ENCODE assay signal across 19 mouse cellular contexts in genomic region chr13:43157370-43157769, GRCm38 (mm10). TPM values are rescaled to one million over a fixed set of nuclear protein-coding genes. Genes with fewer than 3 reads are reported as not detected.
DNase-seq lines count a peak whose midpoint lies in the region; ATAC-seq and TF ChIP-seq lines count a peak whose summit lies in the region.
"Had no signal": no experiment of that assay in that cellular context is flagged by ENCODE, and none has a peak within 500 bp of the region (broad histone marks: within the 10 kb centered on the region; RNA-seq: fewer than 3 reads in every experiment).

No protein-coding gene starts in this region.

- H3K9me3 ChIP-seq in embryonic facial prominence, embryonic 14.5 days (ENCODE audit: control insufficient read depth, low read length), result no peaks in the 10 kb centered on the region
- H3K9me3 ChIP-seq in embryonic facial prominence, embryonic 10.5 days, result no peaks in the 10 kb centered on the region
- no peaks in the 10 kb centered on the region for H3K9me3 ChIP-seq in heart, embryonic 14.5 days (ENCODE audit: control insufficient read depth, low read length)
- no peaks in the 10 kb centered on the region for H3K9me3 ChIP-seq in kidney, postnatal 0 days (replicated peaks; ENCODE audit: low read length)
- H3K9me3 ChIP-seq: embryonic facial prominence, embryonic 12.5 days; G1E had no signal

- no peak overlapping the region for H3K4me3 ChIP-seq in embryonic facial prominence, embryonic 14.5 days (ENCODE audit: low read depth, low read length)
- H3K4me3 ChIP-seq in embryonic facial prominence, embryonic 10.5 days, result no peak overlapping the region
- H3K4me3 ChIP-seq in heart, embryonic 14.5 days (ENCODE audit: control insufficient read depth in 1 of 2, insufficient read depth in 1 of 2, low read depth in 1 of 2, low read length in 2 of 2), result no peak overlapping the region
- H3K4me3 ChIP-seq in kidney, postnatal 0 days (replicated peaks; ENCODE audit: low read depth, low read length), result no peak overlapping the region
- H3K4me3 ChIP-seq: embryonic facial prominence, embryonic 12.5 days had no signal

- H3K27ac ChIP-seq in embryonic facial prominence, embryonic 14.5 days (replicated peaks; ENCODE audit: low read depth, low read length), result no peak overlapping the region
- H3K27ac ChIP-seq in embryonic facial prominence, embryonic 10.5 days (replicated peaks), result no peak overlapping the region
- peak overlapping the region; percentile 10 to 49; a peak in 1 of 4 replicates for H3K27ac ChIP-seq in heart, embryonic 14.5 days (replicated peaks in 1 of 2; ENCODE audit: control insufficient read depth in 1 of 2, insufficient read depth in 1 of 2, low read depth in 2 of 2, low read length in 2 of 2)
- H3K27ac ChIP-seq in kidney, postnatal 0 days, result peak overlapping the region; percentile 57; the same call in 1 of the 2 replicates
- H3K27ac ChIP-seq: embryonic facial prominence, embryonic 12.5 days had no signal

- no peak for TF ChIP-seq CTCF in kidney, postnatal 0 days (IDR thresholded peaks at IDR 0.05; ENCODE audit: low read depth)

- ATAC-seq in embryonic facial prominence, embryonic 14.5 days (ENCODE audit: low read depth), result peak; percentile 53; the same call in 1 of the 2 replicates
- no peak for ATAC-seq in heart, embryonic 14.5 days (ENCODE audit: insufficient number of reproducible peaks, insufficient read depth, low FRiP score, low read depth)
- no peak for ATAC-seq in kidney, postnatal 0 days (replicated peaks; ENCODE audit: low FRiP score, low read depth)
- ATAC-seq: CD4-positive, CD25-positive, alpha-beta regulatory T cell, adult 4 months; forebrain, embryonic 14.5 days had no signal

- H3K4me1 ChIP-seq in embryonic facial prominence, embryonic 14.5 days (ENCODE audit: control insufficient read depth, insufficient read depth, low read length), result no peaks in the 10 kb centered on the region
- peaks cover 8% of the 10 kb centered on the region for H3K4me1 ChIP-seq in embryonic facial prominence, embryonic 10.5 days
- peaks cover 9 to 21% of the 10 kb centered on the region in 2 experiments; a peak in 3 of 4 replicates for H3K4me1 ChIP-seq in heart, embryonic 14.5 days (ENCODE audit: control insufficient read depth in 2 of 2, insufficient read depth in 2 of 2, low read length in 2 of 2)
- H3K4me1 ChIP-seq in kidney, postnatal 0 days (replicated peaks; ENCODE audit: insufficient read depth, low read length), result peaks cover 16% of the 10 kb centered on the region
- H3K4me1 ChIP-seq: embryonic facial prominence, embryonic 12.5 days had no signal

- H3K4me2 ChIP-seq in embryonic facial prominence, embryonic 14.5 days (ENCODE audit: low read depth, low read length), result no peak overlapping the region
- H3K4me2 ChIP-seq in heart, embryonic 14.5 days (ENCODE audit: low read length), result no peak overlapping the region; the same call in 1 of the 2 replicates
- H3K4me2 ChIP-seq in kidney, postnatal 0 days (ENCODE audit: low read length), result no peak overlapping the region
- H3K4me2 ChIP-seq: embryonic facial prominence, embryonic 12.5 days; hindbrain, embryonic 14.5 days had no signal

- H3K9ac ChIP-seq in embryonic facial prominence, embryonic 14.5 days (ENCODE audit: low read depth, low read length), result no peak overlapping the region
- H3K9ac ChIP-seq in heart, embryonic 14.5 days (ENCODE audit: low read length), result peak overlapping the region; percentile 11; the same call in 1 of the 2 replicates
- no peak overlapping the region for H3K9ac ChIP-seq in kidney, postnatal 0 days (ENCODE audit: low read depth, low read length)
- H3K9ac ChIP-seq: embryonic facial prominence, embryonic 12.5 days; hindbrain, embryonic 14.5 days had no signal

- no peak for DNase-seq in embryonic facial prominence, embryonic 14.5 days (ENCODE audit: low spot score)
- DNase-seq in embryonic facial prominence, embryonic 10.5 days (ENCODE audit: low spot score), result no peak
- no peak for DNase-seq in heart, postnatal 25 days (ENCODE audit: low spot score)
- DNase-seq in kidney, postnatal 0 days (ENCODE audit: low spot score), result peak; percentile 40
- DNase-seq in kidney, adult 9 months, result no peak
- DNase-seq in adrenal gland, postnatal 36 days, result no peak
- DNase-seq: adrenal gland, adult 8-10 months; B cell, adult 2 months; cerebellum, adult 11 months; cerebellum, adult 8-10 months; embryo, embryonic 11 days; gastrocnemius, postnatal 36 days; heart, adult 11 months had no signal

- WGBS in embryonic facial prominence, embryonic 14.5 days, result 53% methylated on average over 5 of the region's 5 CpGs
- WGBS in embryonic facial prominence, embryonic 10.5 days, result 39% methylated on average over 5 of the region's 5 CpGs
- WGBS in heart, embryonic 14.5 days, result 35% methylated on average over 5 of the region's 5 CpGs
- WGBS in kidney, postnatal 0 days, result 40% methylated on average over 5 of the region's 5 CpGs

- H3K27me3 ChIP-seq in embryonic facial prominence, embryonic 14.5 days (replicated peaks; ENCODE audit: control insufficient read depth, insufficient read depth, low read length), result no peaks in the 10 kb centered on the region
- H3K27me3 ChIP-seq in embryonic facial prominence, embryonic 10.5 days (replicated peaks; ENCODE audit: low read depth, poor library complexity, severe bottlenecking), result no peaks in the 10 kb centered on the region
- no peaks in the 10 kb centered on the region for H3K27me3 ChIP-seq in heart, embryonic 14.5 days (ENCODE audit: control insufficient read depth, insufficient read depth, low read length)
- H3K27me3 ChIP-seq in kidney, postnatal 0 days (ENCODE audit: insufficient read depth, low read length), result no peaks in the 10 kb centered on the region
- H3K27me3 ChIP-seq: embryonic facial prominence, embryonic 12.5 days had no signal

- intact Hi-C loops in heart, postnatal 25 days (cut with DNase I), result no loop called here

- peaks cover 51% of the 10 kb centered on the region for H3K36me3 ChIP-seq in embryonic facial prominence, embryonic 14.5 days (ENCODE audit: control insufficient read depth, insufficient read depth, low read length)
- peaks cover 61% of the 10 kb centered on the region for H3K36me3 ChIP-seq in embryonic facial prominence, embryonic 10.5 days (replicated peaks)
- peaks cover 53% of the 10 kb centered on the region for H3K36me3 ChIP-seq in heart, embryonic 14.5 days (ENCODE audit: control insufficient read depth, insufficient read depth, low read length)
- peaks cover 12% of the 10 kb centered on the region; the same call in 1 of the 2 replicates for H3K36me3 ChIP-seq in kidney, postnatal 0 days (ENCODE audit: insufficient read depth, low read length)

RNA-seq across cellular contexts. Expression of gene Tbc1d7, which starts 13.9 kb away (rescaled TPM):
- polyA plus RNA-seq in embryonic facial prominence, embryonic 14.5 days (2014; fragmentation: Nextera tagmentation; extraction: Ambion mirVana), result 45.9 and 55.1 TPM in 2 replicates
- polyA plus RNA-seq in embryonic facial prominence, embryonic 10.5 days (2016; fragmentation: Nextera tagmentation; extraction: Ambion mirVana), result 62.9 and 64.8 TPM in 2 replicates
- polyA plus RNA-seq in heart, embryonic 14.5 days (2014; fragmentation: Nextera tagmentation; extraction: Ambion mirVana), result 70.5 and 78.1 TPM in 2 replicates
- 10 to 100 TPM; 35.9 to 43.0 TPM for total RNA-seq in heart, postnatal 25 days (2021)
- polyA plus RNA-seq in kidney, postnatal 0 days (2015; fragmentation: Nextera tagmentation; extraction: Ambion mirVana), result 51.9 and 52.0 TPM in 2 replicates
- 10 to 100 TPM; 16.7 to 17.9 TPM for total RNA-seq in adrenal gland, postnatal 36 days (2021)

Comparison
In these comparisons a context has a peak if more than half of its experiments do, and no peak if none do; other contexts are left out.
1. H3K27ac ChIP-seq: peak in heart, embryonic 14.5 days (2 of 2) and kidney, postnatal 0 days (single experiment); none in embryonic facial prominence, embryonic 14.5 days (single experiment) and embryonic facial prominence, embryonic 10.5 days (single experiment).